Mouse (Mus musculus): ENCODE results near the gene Erich3. TPM values are rescaled to one million over a fixed set of nuclear protein-coding genes. Genes with fewer than 3 reads are reported as not detected.
A peak's percentile ranks its signal among the peaks of the same experiment; 100 is the strongest.

Gene Erich3
- total and polyA plus RNA-seq, 3 experiments, result 0.11 TPM; not detected in 2

DNA sequence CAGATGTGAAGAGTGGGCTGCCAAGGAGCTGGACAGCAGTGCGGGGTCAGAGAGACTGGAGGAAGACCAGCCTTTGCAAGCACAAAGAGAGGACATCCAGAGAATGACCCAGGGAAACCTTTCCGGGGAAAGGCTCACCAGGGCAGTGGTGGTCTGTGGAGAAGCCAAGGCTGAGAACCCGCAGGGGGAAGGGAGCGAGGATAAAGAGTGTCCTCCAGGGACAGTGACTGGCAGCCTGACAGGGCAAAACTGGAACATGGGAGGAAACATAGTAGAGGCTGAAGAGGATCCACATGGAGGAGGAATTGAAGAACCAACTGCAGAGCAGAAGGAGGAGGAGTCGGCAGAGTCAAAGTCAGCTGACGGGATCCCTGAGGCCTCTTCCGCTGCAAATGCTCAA is 100.5 kb downstream of the Erich3 start:
- no peak for TF ChIP-seq GATA1 (IDR thresholded peaks at IDR 0.05; ENCODE audit: borderline replicate concordance, low read length)
- no peak for TF ChIP-seq CTCF (IDR thresholded peaks at IDR 0.05; ENCODE audit: low read depth, low read length)
- no peak for TF ChIP-seq TAL1 (conservative IDR thresholded peaks at IDR 0.05; ENCODE audit: low read depth, low read length)
- no peak for TF ChIP-seq POLR2AphosphoS5 (IDR thresholded peaks at IDR 0.05; ENCODE audit: insufficient replicate concordance, low read depth, low read length)
- TF ChIP-seq GATA2 (IDR thresholded peaks at IDR 0.05; ENCODE audit: borderline replicate concordance, low read depth, low read length), result no peak
- H3K9me3 ChIP-seq (replicated peaks), result peaks cover 42% of the 10 kb centered on the region
- H3K4me1 ChIP-seq (ENCODE audit: insufficient read depth, low read depth, low read length), result no peaks in the 10 kb centered on the region
- ATAC-seq (ENCODE audit: extremely low read depth, insufficient number of reproducible peaks, low FRiP score, poor library complexity, severe bottlenecking) (no peak), DNase-seq (ENCODE audit: low spot score) (no peak)
- H3K27me3 ChIP-seq (ENCODE audit: insufficient read depth, low read length), result no peaks in the 10 kb centered on the region
- H3K36me3 ChIP-seq (replicated peaks), result no peaks in the 10 kb centered on the region
- no peak overlapping the region for H3K4me3 ChIP-seq (ENCODE audit: low read depth, low read length)

DNA sequence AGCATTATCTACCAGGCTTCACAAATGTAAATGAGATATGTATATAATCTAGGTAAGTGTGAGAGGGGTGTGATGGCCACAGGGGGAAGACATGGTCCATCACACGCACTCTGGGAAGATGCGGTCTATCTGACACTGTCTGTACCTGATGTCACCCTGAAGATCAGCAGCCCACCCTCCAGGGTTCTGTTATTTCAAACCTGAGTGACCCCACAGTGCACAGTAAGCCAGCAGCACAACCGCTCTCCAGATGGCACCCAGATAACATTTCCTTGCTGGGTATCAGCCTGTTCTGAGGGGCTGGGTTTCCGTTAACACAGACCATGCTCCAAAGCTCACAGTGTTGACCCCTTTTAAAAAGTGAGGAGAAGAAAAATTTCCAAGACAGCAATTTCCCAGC is 102.7 kb downstream of the Erich3 start:
- TF ChIP-seq POLR2AphosphoS5 (IDR thresholded peaks at IDR 0.05; ENCODE audit: insufficient replicate concordance, low read depth, low read length), result no peak
- TF ChIP-seq GATA1 (IDR thresholded peaks at IDR 0.05; ENCODE audit: borderline replicate concordance, low read length), result no peak
- TF ChIP-seq CTCF (IDR thresholded peaks at IDR 0.05; ENCODE audit: low read depth, low read length), result no peak
- TF ChIP-seq GATA2 (IDR thresholded peaks at IDR 0.05; ENCODE audit: borderline replicate concordance, low read depth, low read length), result no peak
- no peak for TF ChIP-seq TAL1 (conservative IDR thresholded peaks at IDR 0.05; ENCODE audit: low read depth, low read length)
- ATAC-seq (ENCODE audit: extremely low read depth, insufficient number of reproducible peaks, low FRiP score, poor library complexity, severe bottlenecking) (no peak), DNase-seq (ENCODE audit: low spot score) (no peak)
- Histone ChIP-seq H3K4me3 (ENCODE audit: low read depth, low read length) (no peak overlapping the region), H3K4me1 (ENCODE audit: insufficient read depth, low read depth, low read length) (no peaks in the 10 kb centered on the region), H3K9me3 (replicated peaks) (peaks cover 41% of the 10 kb centered on the region), H3K27me3 (ENCODE audit: insufficient read depth, low read length) (no peaks in the 10 kb centered on the region), H3K36me3 (replicated peaks) (no peaks in the 10 kb centered on the region)

DNA sequence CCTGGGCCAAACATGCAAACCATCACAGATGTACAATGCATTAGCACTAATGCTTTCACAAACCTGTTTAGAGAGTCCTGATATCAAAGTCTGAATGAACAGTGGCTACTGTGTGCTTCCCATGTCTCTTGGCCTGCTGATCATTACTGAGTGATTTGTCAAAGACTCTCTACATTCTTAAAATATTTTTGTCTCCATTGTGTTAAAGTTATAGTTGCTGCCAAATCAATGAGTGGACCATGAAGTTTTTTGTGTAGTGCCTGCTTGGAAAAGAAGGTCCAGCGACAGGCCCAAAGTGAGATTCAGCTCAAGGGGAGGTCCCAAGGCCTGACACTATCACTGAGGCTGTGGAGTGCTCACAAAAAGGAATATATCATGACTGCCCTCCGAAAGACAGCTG is 108.0 kb downstream of the Erich3 start:
- DNase-seq (ENCODE audit: low spot score), result no peak

DNA sequence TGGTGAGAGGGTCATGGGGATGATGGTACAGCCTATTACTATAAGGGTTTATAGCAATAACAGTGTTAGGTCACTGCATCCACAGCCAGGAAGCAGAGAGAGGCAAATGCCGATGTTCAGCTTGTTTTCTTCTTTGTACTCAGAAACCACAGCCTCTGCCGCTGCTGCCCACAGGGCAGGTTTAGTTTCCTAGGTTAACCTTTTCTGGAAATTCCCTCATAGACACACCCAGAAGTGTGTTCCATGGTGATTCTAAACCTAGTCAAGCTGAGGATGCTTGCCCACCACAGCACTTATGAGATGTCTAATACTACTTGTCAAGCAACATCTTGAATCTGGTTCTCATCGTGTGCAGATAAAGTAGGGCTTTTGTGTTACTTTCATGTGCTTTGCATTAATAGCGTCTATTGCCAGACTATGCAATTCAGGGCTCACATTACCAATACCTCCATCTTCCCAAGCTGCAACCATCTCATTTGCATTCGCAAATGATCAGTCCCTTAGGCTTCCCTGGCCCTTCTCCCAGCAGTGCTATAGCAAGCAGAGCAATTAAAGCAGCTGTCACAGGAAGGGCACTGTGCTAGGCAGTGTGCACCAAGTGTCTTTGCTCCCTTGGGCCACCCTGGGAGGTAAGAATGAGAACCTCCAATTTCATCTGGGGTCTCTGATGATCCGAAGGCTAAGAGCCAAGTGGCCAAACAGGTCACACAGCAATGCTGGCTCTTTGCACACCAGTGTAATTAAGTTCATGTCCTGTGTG is 115.4 kb downstream of the Erich3 start:
- no peaks in the 10 kb centered on the region for H3K36me3 ChIP-seq (replicated peaks)
- no peak overlapping the region for H3K4me3 ChIP-seq (ENCODE audit: low read depth, low read length)
- peaks cover 47% of the 10 kb centered on the region for H3K9me3 ChIP-seq (replicated peaks)
- DNase-seq (ENCODE audit: low spot score) (no peak), ATAC-seq (ENCODE audit: extremely low read depth, insufficient number of reproducible peaks, low FRiP score, poor library complexity, severe bottlenecking) (no peak)
- no peaks in the 10 kb centered on the region for H3K4me1 ChIP-seq (ENCODE audit: insufficient read depth, low read depth, low read length)
- no peak for TF ChIP-seq GATA1 (IDR thresholded peaks at IDR 0.05; ENCODE audit: borderline replicate concordance, low read length)
- no peak for TF ChIP-seq TAL1 (conservative IDR thresholded peaks at IDR 0.05; ENCODE audit: low read depth, low read length)
- no peak for TF ChIP-seq GATA2 (IDR thresholded peaks at IDR 0.05; ENCODE audit: borderline replicate concordance, low read depth, low read length)
- no peak for TF ChIP-seq CTCF (IDR thresholded peaks at IDR 0.05; ENCODE audit: low read depth, low read length)
- TF ChIP-seq POLR2AphosphoS5 (IDR thresholded peaks at IDR 0.05; ENCODE audit: insufficient replicate concordance, low read depth, low read length), result no peak
- no peaks in the 10 kb centered on the region for H3K27me3 ChIP-seq (ENCODE audit: insufficient read depth, low read length)

More for the DNA sequence above, 108.0 kb downstream of the Erich3 start:
- no peaks in the 10 kb centered on the region for H3K4me1 ChIP-seq (ENCODE audit: insufficient read depth, low read depth, low read length)
- TF ChIP-seq GATA1 (IDR thresholded peaks at IDR 0.05; ENCODE audit: borderline replicate concordance, low read length) (no peak), TAL1 (conservative IDR thresholded peaks at IDR 0.05; ENCODE audit: low read depth, low read length) (no peak), GATA2 (IDR thresholded peaks at IDR 0.05; ENCODE audit: borderline replicate concordance, low read depth, low read length) (no peak), POLR2AphosphoS5 (IDR thresholded peaks at IDR 0.05; ENCODE audit: insufficient replicate concordance, low read depth, low read length) (no peak), CTCF (IDR thresholded peaks at IDR 0.05; ENCODE audit: low read depth, low read length) (no peak)
- ATAC-seq (ENCODE audit: extremely low read depth, insufficient number of reproducible peaks, low FRiP score, poor library complexity, severe bottlenecking), result no peak
- no peak overlapping the region for H3K4me3 ChIP-seq (ENCODE audit: low read depth, low read length)
- H3K36me3 ChIP-seq (replicated peaks), result no peaks in the 10 kb centered on the region
- H3K27me3 ChIP-seq (ENCODE audit: insufficient read depth, low read length), result no peaks in the 10 kb centered on the region
- peaks cover 17% of the 10 kb centered on the region for H3K9me3 ChIP-seq (replicated peaks)

DNA sequence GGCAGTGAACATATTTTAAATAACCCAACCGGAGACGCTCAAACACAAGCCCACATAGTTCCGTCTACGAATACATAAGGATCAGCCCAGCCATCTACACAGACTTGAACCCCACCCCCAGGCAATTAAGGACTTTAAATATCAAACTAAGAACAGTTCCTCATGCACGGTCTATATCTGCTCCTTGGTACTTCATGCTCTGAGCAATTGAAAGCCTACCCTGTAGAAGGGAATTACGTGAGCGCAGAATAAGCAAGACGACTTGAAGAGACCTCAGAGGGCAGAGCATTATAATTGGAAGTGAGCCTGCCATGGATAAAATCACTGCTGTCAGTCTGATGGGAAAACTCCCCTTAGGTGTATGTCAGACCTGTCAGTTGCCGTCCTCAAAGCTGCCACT is 122.7 kb downstream of the Erich3 start:
- DNase-seq (ENCODE audit: low spot score) (no peak), ATAC-seq (ENCODE audit: extremely low read depth, insufficient number of reproducible peaks, low FRiP score, poor library complexity, severe bottlenecking) (no peak)
- TF ChIP-seq GATA1 (IDR thresholded peaks at IDR 0.05; ENCODE audit: borderline replicate concordance, low read length) (no peak), POLR2AphosphoS5 (IDR thresholded peaks at IDR 0.05; ENCODE audit: insufficient replicate concordance, low read depth, low read length) (no peak), TAL1 (conservative IDR thresholded peaks at IDR 0.05; ENCODE audit: low read depth, low read length) (no peak), CTCF (IDR thresholded peaks at IDR 0.05; ENCODE audit: low read depth, low read length) (no peak), GATA2 (IDR thresholded peaks at IDR 0.05; ENCODE audit: borderline replicate concordance, low read depth, low read length) (no peak)
- Histone ChIP-seq H3K9me3 (replicated peaks) (peaks cover 41% of the 10 kb centered on the region), H3K36me3 (replicated peaks) (no peaks in the 10 kb centered on the region), H3K4me3 (ENCODE audit: low read depth, low read length) (no peak overlapping the region), H3K27me3 (ENCODE audit: insufficient read depth, low read length) (no peaks in the 10 kb centered on the region), H3K4me1 (ENCODE audit: insufficient read depth, low read depth, low read length) (no peaks in the 10 kb centered on the region)

DNA sequence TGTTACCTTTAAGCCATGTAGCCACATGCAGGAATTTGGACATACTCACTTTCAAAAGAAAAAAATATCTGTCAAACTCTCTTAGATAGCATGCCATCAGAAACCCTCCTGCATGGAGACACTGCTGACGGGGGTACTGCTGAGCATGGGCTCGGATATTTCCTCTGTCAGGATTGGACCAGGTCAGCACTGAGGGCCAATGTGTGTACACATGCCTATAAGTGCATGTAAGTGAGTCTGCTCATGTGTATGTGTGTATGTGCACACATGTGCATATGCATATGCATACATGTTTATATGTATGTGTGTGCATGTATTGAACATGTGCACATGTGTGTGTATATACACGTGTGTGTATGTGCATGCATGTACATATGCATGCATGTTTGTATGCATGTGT is 124.0 kb downstream of the Erich3 start:
- ATAC-seq (ENCODE audit: extremely low read depth, insufficient number of reproducible peaks, low FRiP score, poor library complexity, severe bottlenecking) (no peak), DNase-seq (ENCODE audit: low spot score) (no peak)
- H3K9me3 ChIP-seq (replicated peaks), result peaks cover 41% of the 10 kb centered on the region
- no peaks in the 10 kb centered on the region for H3K4me1 ChIP-seq (ENCODE audit: insufficient read depth, low read depth, low read length)
- TF ChIP-seq GATA1 (IDR thresholded peaks at IDR 0.05; ENCODE audit: borderline replicate concordance, low read length) (no peak), GATA2 (IDR thresholded peaks at IDR 0.05; ENCODE audit: borderline replicate concordance, low read depth, low read length) (no peak), POLR2AphosphoS5 (IDR thresholded peaks at IDR 0.05; ENCODE audit: insufficient replicate concordance, low read depth, low read length) (no peak), CTCF (IDR thresholded peaks at IDR 0.05; ENCODE audit: low read depth, low read length) (no peak), TAL1 (conservative IDR thresholded peaks at IDR 0.05; ENCODE audit: low read depth, low read length) (no peak)
- H3K36me3 ChIP-seq (replicated peaks), result no peaks in the 10 kb centered on the region
- peak overlapping the region; percentile 7; the same call in 1 of the 2 replicates for H3K4me3 ChIP-seq (ENCODE audit: low read depth, low read length)
- H3K27me3 ChIP-seq (ENCODE audit: insufficient read depth, low read length), result no peaks in the 10 kb centered on the region
